In genomic region chr14:11630736-11631135, GRCm38 (mm10) we compare ENCODE assay signal across 23 mouse cellular contexts.
"Had no signal": no experiment of that assay in that cellular context is flagged by ENCODE, and none has a peak within 500 bp of the region (broad histone marks: within the 10 kb centered on the region; RNA-seq: fewer than 3 reads in every experiment).

No protein-coding gene starts in this region.

- H3K4me1 ChIP-seq: hindbrain, embryonic 10.5 days; intestine, embryonic 15.5 days; liver, embryonic 13.5 days; liver, embryonic 15.5 days had no signal

- H3K4me3 ChIP-seq: heart, embryonic 10.5 days; heart, embryonic 12.5 days; hindbrain, embryonic 10.5 days; hindbrain, embryonic 12.5 days; hindbrain, embryonic 15.5 days; intestine, embryonic 15.5 days; layer of hippocampus, adult 2 months; left cerebral cortex, adult 2 months; limb, embryonic 10.5 days; limb, embryonic 12.5 days; liver, embryonic 13.5 days; liver, embryonic 15.5 days had no signal

- ATAC-seq: inflammation-experienced regulatory T-cells, adult 6 months had no signal

- H3K36me3 ChIP-seq: heart, embryonic 10.5 days; heart, embryonic 12.5 days; hindbrain, embryonic 10.5 days; hindbrain, embryonic 12.5 days; hindbrain, embryonic 15.5 days; intestine, embryonic 15.5 days; limb, embryonic 10.5 days; limb, embryonic 12.5 days; liver, embryonic 13.5 days; liver, embryonic 15.5 days had no signal

- H3K27ac ChIP-seq: heart, embryonic 10.5 days; hindbrain, embryonic 10.5 days; hindbrain, embryonic 12.5 days; hindbrain, embryonic 15.5 days; intestine, embryonic 15.5 days; layer of hippocampus, adult 2 months; left cerebral cortex, adult 2 months; limb, embryonic 10.5 days; limb, embryonic 12.5 days; liver, embryonic 13.5 days; liver, embryonic 15.5 days had no signal

- DNase-seq: gastrocnemius, postnatal 25 days; heart, adult 18-20 months; heart, postnatal 10 days; heart, postnatal 4 days; kidney, adult 18-20 months; kidney, adult 8-10 months; kidney, postnatal 10 days; kidney, postnatal 25 days; kidney, postnatal 4 days; liver; liver, embryonic 13.5 days had no signal

- H3K27me3 ChIP-seq: heart, embryonic 12.5 days; hindbrain, embryonic 12.5 days; hindbrain, embryonic 15.5 days; intestine, embryonic 15.5 days; limb, embryonic 12.5 days; liver, embryonic 13.5 days; liver, embryonic 15.5 days had no signal
